Mouse (Mus musculus): ENCODE data around the gene Olfr1202.

Olfr1202 gene

DNA sequence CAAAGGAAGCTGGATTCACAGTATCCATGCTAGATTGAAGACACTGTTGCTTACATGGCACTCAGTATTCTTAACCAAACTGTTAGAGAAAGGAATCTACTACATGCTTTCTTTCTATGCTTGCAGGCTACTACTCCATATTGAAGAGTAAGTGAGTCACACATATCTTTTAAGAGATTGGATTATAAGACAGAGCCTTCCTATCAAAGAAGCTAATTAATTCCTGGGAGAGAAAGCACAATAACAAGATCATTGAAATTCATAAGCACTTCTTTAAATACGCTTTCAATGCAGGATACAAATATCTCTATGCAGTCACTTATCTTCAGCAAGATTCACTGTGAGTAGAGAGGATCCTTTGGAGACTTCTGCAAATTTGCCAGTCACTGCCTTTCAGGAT is at the start of gene Olfr1202:
TSS of gene Olfr1202 (plus strand) at position 301 of the 400 bp plus-strand sequence.
- DNase-seq (ENCODE audit: low spot score in 2 of 2) = no peak

DNA sequence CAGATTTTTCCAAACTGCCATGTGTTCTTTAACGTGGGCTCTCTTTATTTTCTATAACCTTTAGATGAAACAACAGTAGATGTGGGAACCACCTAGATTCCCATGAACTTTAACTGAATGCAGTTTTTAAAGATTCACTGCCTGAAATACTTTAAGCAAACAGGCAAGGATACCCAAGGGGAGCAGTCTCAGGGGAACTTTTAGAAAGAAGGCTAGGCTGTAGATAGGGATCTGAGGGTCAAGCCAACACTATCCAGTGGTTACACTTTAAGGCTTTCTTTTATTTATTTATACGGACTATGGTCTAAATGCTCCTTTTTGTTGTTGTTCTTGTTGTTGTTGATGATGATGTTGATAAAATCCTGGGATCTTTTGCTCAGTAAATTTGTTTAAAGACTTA is 43.9 kb upstream of the Olfr1202 start, which contains the start of gene Olfr1200:
TSS of gene Olfr1200 (minus strand) at position 101 of the 400 bp plus-strand sequence.
- no peak for DNase-seq (ENCODE audit: low spot score in 2 of 2)

DNA sequence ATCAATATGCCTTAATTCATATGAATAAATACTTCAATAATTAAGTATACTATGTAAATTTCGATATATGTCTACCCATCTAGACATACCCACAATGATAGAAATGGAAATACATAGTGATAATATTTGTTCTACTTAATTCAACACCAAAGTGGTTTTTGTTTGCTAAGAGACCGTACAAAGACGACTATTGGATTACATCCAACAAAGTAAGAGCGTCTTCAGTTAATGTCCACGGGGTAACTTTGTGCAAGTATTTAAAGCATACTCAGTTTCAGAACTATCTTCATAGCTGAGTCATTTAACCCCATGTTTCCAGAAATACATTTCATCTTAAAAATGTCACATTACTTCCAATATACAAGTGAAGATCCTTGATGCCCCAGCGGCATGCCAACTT is 21.6 kb upstream of the Olfr1202 start, which contains the start of gene Olfr1201:
TSS of gene Olfr1201 (plus strand) at position 301 of the 400 bp plus-strand sequence.
- no peak for DNase-seq (ENCODE audit: low spot score in 2 of 2)

DNA sequence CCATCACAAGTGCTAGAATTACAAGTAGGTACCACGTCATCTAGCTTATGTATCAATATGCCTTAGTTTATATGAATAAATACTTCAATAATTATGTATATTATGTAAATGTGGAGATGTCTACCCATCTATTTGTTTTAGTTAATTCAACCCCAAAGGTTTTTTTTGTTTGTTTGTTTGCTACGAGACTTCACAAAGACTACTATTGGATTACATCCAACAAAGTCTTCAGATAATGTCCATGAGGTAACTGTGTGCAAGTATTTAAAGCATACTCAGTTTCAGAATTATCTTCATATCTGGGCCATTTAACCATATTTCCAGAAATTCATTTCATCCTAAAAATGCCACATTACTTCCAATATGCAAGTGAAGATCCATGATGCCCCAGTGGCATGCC is 15.1 kb downstream of the Olfr1202 start, which contains the start of gene Olfr1205:
TSS of gene Olfr1205 (plus strand) at position 301 of the 400 bp plus-strand sequence.
- no peak for DNase-seq (ENCODE audit: low spot score in 2 of 2)

GRCm38 (mm10) chr2:88838477-88838876 is 24.2 kb downstream of the Olfr1202 start:
- DNase-seq (ENCODE audit: low spot score in 2 of 2) = no peak

- DNase-seq (ENCODE audit: low spot score in 2 of 2) = no peak
These were observed 34.7 kb downstream of the Olfr1202 start, which contains the start of gene Olfr1204 for GRCm38 (mm10) chr2:88848992-88849391. Gene Olfr1204, plus strand, starts transcription at chr2:88849292.

- no peak for DNase-seq (ENCODE audit: low spot score in 2 of 2)
These were observed 48.6 kb downstream of the Olfr1202 start, which contains the start of gene Olfr1206 for GRCm38 (mm10) chr2:88862931-88863330. Gene Olfr1206, plus strand, starts transcription at chr2:88863231.
